Comparison of ENCODE assay signal across 8 mouse cellular contexts in genomic region chr2:31165529-31165928, GRCm38 (mm10). TPM values are rescaled to one million over a fixed set of nuclear protein-coding genes. Genes with fewer than 3 reads are reported as not detected.
DNase-seq lines count a peak whose midpoint lies in the region; ATAC-seq and TF ChIP-seq lines count a peak whose summit lies in the region.

No protein-coding gene starts in this region.

- H3K9me3 ChIP-seq in forebrain, embryonic 13.5 days (replicated peaks), result no peaks in the 10 kb centered on the region
- H3K9me3 ChIP-seq in forebrain, embryonic 16.5 days (ENCODE audit: control insufficient read depth, low read length), result no peaks in the 10 kb centered on the region
- H3K9me3 ChIP-seq in lung, postnatal 0 days (ENCODE audit: low read length), result no peaks in the 10 kb centered on the region
- no peaks in the 10 kb centered on the region for H3K9me3 ChIP-seq in intestine, embryonic 15.5 days
- H3K9me3 ChIP-seq in stomach, embryonic 14.5 days (ENCODE audit: control insufficient read depth, low read depth, low read length), result no peaks in the 10 kb centered on the region
- H3K9me3 ChIP-seq in hindbrain, embryonic 14.5 days (ENCODE audit: control insufficient read depth, low read length), result no peaks in the 10 kb centered on the region

- H3K4me3 ChIP-seq in forebrain, embryonic 13.5 days, result no peak overlapping the region
- H3K4me3 ChIP-seq in forebrain, embryonic 16.5 days (replicated peaks; ENCODE audit: low read length), result no peak overlapping the region
- no peak overlapping the region for H3K4me3 ChIP-seq in lung, postnatal 0 days (ENCODE audit: low read depth, low read length)
- no peak overlapping the region for H3K4me3 ChIP-seq in lung, adult 2 months (replicated peaks; ENCODE audit: extremely low read depth, low read depth, low read length)
- H3K4me3 ChIP-seq in intestine, embryonic 15.5 days (replicated peaks), result no peak overlapping the region
- H3K4me3 ChIP-seq in stomach, embryonic 14.5 days (ENCODE audit: low read depth, low read length), result no peak overlapping the region
- H3K4me3 ChIP-seq in hindbrain, embryonic 14.5 days (replicated peaks; ENCODE audit: low read length), result no peak overlapping the region

- DNase-seq in lung, postnatal 0 days (ENCODE audit: low spot score), result no peak
- DNase-seq in lung, adult 2 months, result no peak
- DNase-seq in hindbrain, embryonic 14.5 days (ENCODE audit: low spot score), result no peak
- no peak for DNase-seq in layer of hippocampus, postnatal 36 days

- no peak for ATAC-seq in forebrain, embryonic 13.5 days
- no peak for ATAC-seq in forebrain, embryonic 16.5 days
- no peak for ATAC-seq in lung, postnatal 0 days
- ATAC-seq in intestine, embryonic 15.5 days, result 0 out of 2 replicates have a peak, but pooled peaks have one; percentile 2
- no peak for ATAC-seq in stomach, embryonic 14.5 days (ENCODE audit: insufficient number of reproducible peaks, insufficient read depth, low FRiP score, low read depth)
- no peak for ATAC-seq in hindbrain, embryonic 14.5 days (ENCODE audit: low FRiP score)

- TF ChIP-seq CTCF in lung, postnatal 0 days (IDR thresholded peaks at IDR 0.05), result no peak
- no peak for TF ChIP-seq CTCF in lung, adult 2 months (IDR thresholded peaks at IDR 0.05; ENCODE audit: insufficient read depth, low read length)

- H3K27me3 ChIP-seq in forebrain, embryonic 13.5 days, result no peaks in the 10 kb centered on the region
- no peaks in the 10 kb centered on the region for H3K27me3 ChIP-seq in forebrain, embryonic 16.5 days (replicated peaks; ENCODE audit: control insufficient read depth, insufficient read depth, low read length)
- H3K27me3 ChIP-seq in lung, postnatal 0 days (replicated peaks; ENCODE audit: insufficient read depth, low read length), result no peaks in the 10 kb centered on the region
- no peaks in the 10 kb centered on the region for H3K27me3 ChIP-seq in intestine, embryonic 15.5 days (replicated peaks)
- no peaks in the 10 kb centered on the region for H3K27me3 ChIP-seq in stomach, embryonic 14.5 days (ENCODE audit: control insufficient read depth, insufficient read depth, low read length)
- H3K27me3 ChIP-seq in hindbrain, embryonic 14.5 days (ENCODE audit: control insufficient read depth, insufficient read depth, low read length), result no peaks in the 10 kb centered on the region

- H3K36me3 ChIP-seq in forebrain, embryonic 13.5 days (ENCODE audit: poor library complexity, severe bottlenecking), result peaks cover 41% of the 10 kb centered on the region
- peaks cover 25% of the 10 kb centered on the region for H3K36me3 ChIP-seq in forebrain, embryonic 16.5 days (ENCODE audit: control insufficient read depth, insufficient read depth)
- H3K36me3 ChIP-seq in lung, postnatal 0 days (ENCODE audit: insufficient read depth, low read length), result peaks cover 9% of the 10 kb centered on the region
- peaks cover 22% of the 10 kb centered on the region for H3K36me3 ChIP-seq in intestine, embryonic 15.5 days
- peaks cover 31% of the 10 kb centered on the region for H3K36me3 ChIP-seq in stomach, embryonic 14.5 days (ENCODE audit: control insufficient read depth, insufficient read depth, low read length)
- H3K36me3 ChIP-seq in hindbrain, embryonic 14.5 days (replicated peaks; ENCODE audit: control insufficient read depth, insufficient read depth), result peaks cover 41% of the 10 kb centered on the region

- H3K4me2 ChIP-seq in forebrain, embryonic 13.5 days, result no peak overlapping the region
- H3K4me2 ChIP-seq in forebrain, embryonic 16.5 days (ENCODE audit: low read length), result no peak overlapping the region
- H3K4me2 ChIP-seq in lung, postnatal 0 days (replicated peaks; ENCODE audit: low read depth, low read length), result no peak overlapping the region
- peak overlapping the region; percentile 17; the same call in 1 of the 2 replicates for H3K4me2 ChIP-seq in intestine, embryonic 15.5 days (replicated peaks)
- H3K4me2 ChIP-seq in stomach, embryonic 14.5 days (replicated peaks; ENCODE audit: low read depth, low read length), result no peak overlapping the region
- H3K4me2 ChIP-seq in hindbrain, embryonic 14.5 days (replicated peaks), result no peak overlapping the region

- TF ChIP-seq EP300 in lung, postnatal 0 days (IDR thresholded peaks at IDR 0.05), result no peak

- TF ChIP-seq POLR2A in lung, adult 2 months (IDR thresholded peaks at IDR 0.05; ENCODE audit: borderline replicate concordance, extremely low read depth, low read depth, low read length), result no peak

- no peak overlapping the region for H3K9ac ChIP-seq in forebrain, embryonic 13.5 days
- no peak overlapping the region for H3K9ac ChIP-seq in forebrain, embryonic 16.5 days (replicated peaks; ENCODE audit: low read depth, low read length)
- H3K9ac ChIP-seq in lung, postnatal 0 days (replicated peaks; ENCODE audit: low read depth), result no peak overlapping the region
- 0 out of 2 replicates have a peak overlapping the region, but pooled peaks have one; percentile 3 for H3K9ac ChIP-seq in intestine, embryonic 15.5 days
- H3K9ac ChIP-seq in stomach, embryonic 14.5 days (replicated peaks; ENCODE audit: low read depth, low read length), result no peak overlapping the region
- no peak overlapping the region for H3K9ac ChIP-seq in hindbrain, embryonic 14.5 days

- H3K27ac ChIP-seq in forebrain, embryonic 13.5 days, result peak overlapping the region; percentile 19; the same call in 1 of the 2 replicates
- no peak overlapping the region for H3K27ac ChIP-seq in forebrain, embryonic 16.5 days (ENCODE audit: low read length)
- H3K27ac ChIP-seq in lung, postnatal 0 days (ENCODE audit: low read length), result peak overlapping the region; percentile 51; the same call in 1 of the 2 replicates
- peak overlapping the region; percentile 90 for H3K27ac ChIP-seq in intestine, embryonic 15.5 days
- H3K27ac ChIP-seq in stomach, embryonic 14.5 days (ENCODE audit: low read length), result peak overlapping the region; percentile 95
- H3K27ac ChIP-seq in hindbrain, embryonic 14.5 days, result no peak overlapping the region

- H3K4me1 ChIP-seq in forebrain, embryonic 13.5 days, result peaks cover 6% of the 10 kb centered on the region; the same call in 1 of the 2 replicates
- H3K4me1 ChIP-seq in forebrain, embryonic 16.5 days (replicated peaks; ENCODE audit: control insufficient read depth, insufficient read depth, low read length), result no peaks in the 10 kb centered on the region
- peaks cover 11% of the 10 kb centered on the region; the same call in 1 of the 2 replicates for H3K4me1 ChIP-seq in lung, postnatal 0 days (ENCODE audit: insufficient read depth, low read depth, low read length)
- peaks cover 22% of the 10 kb centered on the region for H3K4me1 ChIP-seq in lung, adult 2 months (ENCODE audit: control insufficient read depth, insufficient read depth, low read length)
- peaks cover 33% of the 10 kb centered on the region for H3K4me1 ChIP-seq in intestine, embryonic 15.5 days (replicated peaks)
- H3K4me1 ChIP-seq in stomach, embryonic 14.5 days (ENCODE audit: control insufficient read depth, insufficient read depth, low read length), result peaks cover 24% of the 10 kb centered on the region
- H3K4me1 ChIP-seq in hindbrain, embryonic 14.5 days (replicated peaks; ENCODE audit: control insufficient read depth, insufficient read depth, low read length), result no peaks in the 10 kb centered on the region

- WGBS in forebrain, embryonic 13.5 days, result 86% methylated on average over 4 of the region's 4 CpGs
- 92% methylated on average over 4 of the region's 4 CpGs for WGBS in forebrain, embryonic 16.5 days
- 51% methylated on average over 4 of the region's 4 CpGs for WGBS in lung, postnatal 0 days
- 51% methylated on average over 4 of the region's 4 CpGs for WGBS in lung, adult 2 months
- WGBS in intestine, embryonic 15.5 days, result 45% methylated on average over 4 of the region's 4 CpGs
- WGBS in stomach, embryonic 14.5 days, result 53% methylated on average over 4 of the region's 4 CpGs
- WGBS in hindbrain, embryonic 14.5 days, result 74% methylated on average over 4 of the region's 4 CpGs

RNA-seq across cellular contexts. Expression of gene Gpr107, which starts 13.4 kb away (rescaled TPM):
- 28.6 and 34.3 TPM in 2 replicates for polyA plus RNA-seq in forebrain, embryonic 13.5 days (2015; fragmentation: Nextera tagmentation; extraction: Ambion mirVana)
- 39.5 and 42.2 TPM in 2 replicates for polyA plus RNA-seq in forebrain, embryonic 16.5 days (2015; fragmentation: Nextera tagmentation; extraction: Ambion mirVana)
- polyA plus RNA-seq in lung, postnatal 0 days (2015; fragmentation: Nextera tagmentation; extraction: Ambion mirVana), result 26.2 TPM in 2 replicates
- polyA plus RNA-seq in lung, adult 2 months (2012; rRNA removed), result 20.8 and 24.4 TPM in 2 replicates
- 30.0 and 31.1 TPM in 2 replicates for polyA plus RNA-seq in intestine, embryonic 15.5 days (2015; fragmentation: Nextera tagmentation; extraction: Ambion mirVana)
- polyA plus RNA-seq in stomach, embryonic 14.5 days (2014; fragmentation: Nextera tagmentation; extraction: Ambion mirVana), result 33.5 and 39.8 TPM in 2 replicates
- polyA plus RNA-seq in hindbrain, embryonic 14.5 days (2014; fragmentation: Nextera tagmentation; extraction: Ambion mirVana), result 25.1 and 26.1 TPM in 2 replicates
- 10 to 100 TPM; 41.7 to 47.4 TPM for total RNA-seq in layer of hippocampus, postnatal 36 days (2021)

RNA-seq across cellular contexts. Expression of gene Fnbp1, which starts 23.7 kb away (rescaled TPM):
- polyA plus RNA-seq in forebrain, embryonic 13.5 days (2015; fragmentation: Nextera tagmentation; extraction: Ambion mirVana), result 12.5 and 12.7 TPM in 2 replicates
- polyA plus RNA-seq in forebrain, embryonic 16.5 days (2015; fragmentation: Nextera tagmentation; extraction: Ambion mirVana), result 19.7 and 23.2 TPM in 2 replicates
- polyA plus RNA-seq in lung, postnatal 0 days (2015; fragmentation: Nextera tagmentation; extraction: Ambion mirVana), result 7.2 and 10.0 TPM in 2 replicates
- 39.9 and 47.4 TPM in 2 replicates for polyA plus RNA-seq in lung, adult 2 months (2012; rRNA removed)
- polyA plus RNA-seq in intestine, embryonic 15.5 days (2015; fragmentation: Nextera tagmentation; extraction: Ambion mirVana), result 22.7 and 27.3 TPM in 2 replicates
- 36.5 and 39.2 TPM in 2 replicates for polyA plus RNA-seq in stomach, embryonic 14.5 days (2014; fragmentation: Nextera tagmentation; extraction: Ambion mirVana)
- polyA plus RNA-seq in hindbrain, embryonic 14.5 days (2014; fragmentation: Nextera tagmentation; extraction: Ambion mirVana), result 28.9 and 29.1 TPM in 2 replicates
- 100 to 1,000 TPM; 104 to 118 TPM for total RNA-seq in layer of hippocampus, postnatal 36 days (2021)

Comparison
In these comparisons a context has a peak if more than half of its experiments do, and no peak if none do; other contexts are left out.
1. H3K27ac ChIP-seq: peak in forebrain, embryonic 13.5 days (single experiment), lung, postnatal 0 days (single experiment), intestine, embryonic 15.5 days (single experiment) and stomach, embryonic 14.5 days (single experiment); none in forebrain, embryonic 16.5 days (single experiment) and hindbrain, embryonic 14.5 days (single experiment).